Mouse (Mus musculus): ENCODE measurements at regions not wholly inside any gene's neighbourhood (a gene's known extent, or its start where the extent isn't known, plus 50 kb on each side); places are given as distances from the start of the nearest gene placed in this dataset.
A peak's percentile ranks its signal among the peaks of the same experiment; 100 is the strongest.

GRCm38 (mm10) chr14:105570156-105570555 is 311.8 kb downstream of the Ndfip2 start:
- Histone ChIP-seq H3K4me2 (ENCODE audit: insufficient read depth, low read depth, poor library complexity, severe bottlenecking) (no peak overlapping the region), H3K4me3 (replicated peaks in 1 of 3; ENCODE audit: low read depth in 2 of 3, low read length in 2 of 3, poor library complexity in 1 of 3) (no peak overlapping the region), H3K9me3 (replicated peaks; ENCODE audit: low read length) (peaks cover 20% of the 10 kb centered on the region), H3K79me2 (replicated peaks; ENCODE audit: control insufficient read depth, extremely low read depth, insufficient read depth, poor library complexity, severe bottlenecking) (no peaks in the 10 kb centered on the region), H3K36me3 (replicated peaks in 1 of 2; ENCODE audit: control insufficient read depth in 1 of 2, insufficient read depth in 1 of 2, low read length in 1 of 2) (no peaks in the 10 kb centered on the region), H3K27ac (ENCODE audit: insufficient read depth, low read depth) (no peak overlapping the region), H3K9ac (ENCODE audit: insufficient read depth, low read depth) (no peak overlapping the region), H3K27me3 (replicated peaks) (no peaks in the 10 kb centered on the region), H3K4me1 (ENCODE audit: control insufficient read depth in 1 of 2, insufficient read depth in 2 of 2) (no peaks in the 10 kb centered on the region)
- TF ChIP-seq EP300 (IDR thresholded peaks at IDR 0.05; ENCODE audit: low read length) (no peak), JUN (IDR thresholded peaks at IDR 0.05; ENCODE audit: insufficient read depth, low read depth, low read length) (no peak), NELFE (IDR thresholded peaks at IDR 0.05; ENCODE audit: low read depth, low read length) (no peak)
- DNase-seq (ENCODE audit: extremely low read depth), result no peak
- in situ Hi-C loops (cut with MboI; ENCODE audit: low pct_ligation_motif_present, low pct_unique_long_range_greater_than_20kb, low sequenced_read_pairs) (no loop called here), dilution Hi-C loops (cut with MboI; ENCODE audit: extremely low pct_ligation_motif_present, extremely low pct_unique_long_range_greater_than_20kb, low sequenced_read_pairs) (no loop called here)

GRCm38 (mm10) chr14:105565827-105566226 is 307.5 kb downstream of the Ndfip2 start:
- Histone ChIP-seq H3K27ac (ENCODE audit: insufficient read depth, low read depth) (no peak overlapping the region), H3K9ac (ENCODE audit: insufficient read depth, low read depth) (no peak overlapping the region), H3K79me2 (replicated peaks; ENCODE audit: control insufficient read depth, extremely low read depth, insufficient read depth, poor library complexity, severe bottlenecking) (no peaks in the 10 kb centered on the region), H3K27me3 (replicated peaks) (no peaks in the 10 kb centered on the region), H3K4me1 (ENCODE audit: control insufficient read depth in 1 of 2, insufficient read depth in 2 of 2) (no peaks in the 10 kb centered on the region), H3K9me3 (replicated peaks; ENCODE audit: low read length) (peaks cover 21% of the 10 kb centered on the region), H3K4me3 (replicated peaks in 1 of 3; ENCODE audit: low read depth in 2 of 3, low read length in 2 of 3, poor library complexity in 1 of 3) (no peak overlapping the region), H3K4me2 (ENCODE audit: insufficient read depth, low read depth, poor library complexity, severe bottlenecking) (no peak overlapping the region), H3K36me3 (replicated peaks in 1 of 2; ENCODE audit: control insufficient read depth in 1 of 2, insufficient read depth in 1 of 2, low read length in 1 of 2) (no peaks in the 10 kb centered on the region)
- no peak for DNase-seq (ENCODE audit: extremely low read depth)
- dilution Hi-C loops (cut with MboI; ENCODE audit: extremely low pct_ligation_motif_present, extremely low pct_unique_long_range_greater_than_20kb, low sequenced_read_pairs) (no loop called here), in situ Hi-C loops (cut with MboI; ENCODE audit: low pct_ligation_motif_present, low pct_unique_long_range_greater_than_20kb, low sequenced_read_pairs) (no loop called here)
- no peak for TF ChIP-seq EP300 (IDR thresholded peaks at IDR 0.05; ENCODE audit: low read length)
- no peak for TF ChIP-seq SMC3 (IDR thresholded peaks at IDR 0.05; ENCODE audit: low read depth, low read length)
- TF ChIP-seq ETS1 (conservative IDR thresholded peaks at IDR 0.05; ENCODE audit: low read depth, low read length), result no peak

GRCm38 (mm10) chr14:105562843-105563242 is 304.5 kb downstream of the Ndfip2 start:
- dilution Hi-C loops (cut with MboI; ENCODE audit: extremely low pct_ligation_motif_present, extremely low pct_unique_long_range_greater_than_20kb, low sequenced_read_pairs), result no loop called here

GRCm38 (mm10) chr14:105556813-105557212 is 298.4 kb downstream of the Ndfip2 start:
- Histone ChIP-seq H3K79me2 (replicated peaks; ENCODE audit: control insufficient read depth, extremely low read depth, insufficient read depth, poor library complexity, severe bottlenecking) (no peaks in the 10 kb centered on the region), H3K4me3 (replicated peaks in 1 of 3; ENCODE audit: low read depth in 2 of 3, low read length in 2 of 3, poor library complexity in 1 of 3) (no peak overlapping the region), H3K9ac (ENCODE audit: insufficient read depth, low read depth) (no peak overlapping the region), H3K27ac (ENCODE audit: insufficient read depth, low read depth) (no peak overlapping the region), H3K36me3 (replicated peaks in 1 of 2; ENCODE audit: control insufficient read depth in 1 of 2, insufficient read depth in 1 of 2, low read length in 1 of 2) (no peaks in the 10 kb centered on the region), H3K4me1 (ENCODE audit: control insufficient read depth in 1 of 2, insufficient read depth in 2 of 2) (no peaks in the 10 kb centered on the region), H3K27me3 (replicated peaks) (no peaks in the 10 kb centered on the region), H3K4me2 (ENCODE audit: insufficient read depth, low read depth, poor library complexity, severe bottlenecking) (no peak overlapping the region), H3K9me3 (replicated peaks; ENCODE audit: low read length) (peaks cover 10% of the 10 kb centered on the region)
- no peak for TF ChIP-seq USF1 (IDR thresholded peaks at IDR 0.05; ENCODE audit: low read depth, low read length)
- no peak for TF ChIP-seq JUND (conservative IDR thresholded peaks at IDR 0.05; ENCODE audit: low read depth, low read length)
- TF ChIP-seq BHLHE40 (IDR thresholded peaks at IDR 0.05; ENCODE audit: low read depth, low read length), result no peak
- no peak for TF ChIP-seq POLR2AphosphoS2 (IDR thresholded peaks at IDR 0.05; ENCODE audit: low read depth, low read length)
- TF ChIP-seq RAD21 (IDR thresholded peaks at IDR 0.05; ENCODE audit: low read depth, low read length), result no peak; the same call in 1 of the 2 replicates
- TF ChIP-seq ELF1 (IDR thresholded peaks at IDR 0.05; ENCODE audit: low read depth, low read length), result no peak
- no peak for TF ChIP-seq CHD1 (IDR thresholded peaks at IDR 0.05; ENCODE audit: low read depth, low read length)
- TF ChIP-seq SIN3A (IDR thresholded peaks at IDR 0.05; ENCODE audit: low read length), result no peak
- no peak for TF ChIP-seq TCF12 (IDR thresholded peaks at IDR 0.05; ENCODE audit: low read depth, low read length)
- TF ChIP-seq CTCF (conservative IDR thresholded peaks at IDR 0.05 in 1 of 2, IDR thresholded peaks at IDR 0.05 in 1 of 2; ENCODE audit: low read depth in 2 of 2, low read length in 2 of 2), result no peak
- TF ChIP-seq MAZ (IDR thresholded peaks at IDR 0.05; ENCODE audit: low read depth, low read length), result no peak
- dilution Hi-C loops (cut with MboI; ENCODE audit: extremely low pct_ligation_motif_present, extremely low pct_unique_long_range_greater_than_20kb, low sequenced_read_pairs), result no loop called here
- DNase-seq (ENCODE audit: extremely low read depth), result peak; percentile 2
- in situ Hi-C loops (cut with MboI; ENCODE audit: low pct_ligation_motif_present, low pct_unique_long_range_greater_than_20kb, low sequenced_read_pairs), result no loop called here

More at GRCm38 (mm10) chr14:105562843-105563242, 304.5 kb downstream of the Ndfip2 start:
- in situ Hi-C loops (cut with MboI; ENCODE audit: low pct_ligation_motif_present, low pct_unique_long_range_greater_than_20kb, low sequenced_read_pairs), result no loop called here
- Histone ChIP-seq H3K27me3 (replicated peaks) (no peaks in the 10 kb centered on the region), H3K79me2 (replicated peaks; ENCODE audit: control insufficient read depth, extremely low read depth, insufficient read depth, poor library complexity, severe bottlenecking) (no peaks in the 10 kb centered on the region), H3K27ac (ENCODE audit: insufficient read depth, low read depth) (no peak overlapping the region), H3K4me2 (ENCODE audit: insufficient read depth, low read depth, poor library complexity, severe bottlenecking) (no peak overlapping the region), H3K4me3 (replicated peaks in 1 of 3; ENCODE audit: low read depth in 2 of 3, low read length in 2 of 3, poor library complexity in 1 of 3) (no peak overlapping the region), H3K4me1 (ENCODE audit: control insufficient read depth in 1 of 2, insufficient read depth in 2 of 2) (no peaks in the 10 kb centered on the region), H3K9me3 (replicated peaks; ENCODE audit: low read length) (peaks cover 23% of the 10 kb centered on the region), H3K9ac (ENCODE audit: insufficient read depth, low read depth) (no peak overlapping the region), H3K36me3 (replicated peaks in 1 of 2; ENCODE audit: control insufficient read depth in 1 of 2, insufficient read depth in 1 of 2, low read length in 1 of 2) (no peaks in the 10 kb centered on the region)
- DNase-seq (ENCODE audit: extremely low read depth), result no peak
- TF ChIP-seq MAFK (IDR thresholded peaks at IDR 0.05; ENCODE audit: insufficient replicate concordance, low read length), result no peak
- TF ChIP-seq KAT2A (IDR thresholded peaks at IDR 0.05; ENCODE audit: insufficient replicate concordance, low read length), result no peak

Measured in CH12.LX (cell line).